Mouse (Mus musculus) B cell, adult (primary cell): ENCODE measurements around the gene Olfr1380. TPM values are rescaled to one million over a fixed set of nuclear protein-coding genes. Genes with fewer than 3 reads are reported as not detected.

Experiments
- total RNA-seq: library from RNA; stranded (reverse); gene quantifications from 4 replicates; pipeline ENCODE4 v1.2.4, GENCODE M21; 2023; ENCODE audit not compliant: inconsistent age

Olfr1380 gene
- not detected in 4 replicates for total RNA-seq

GRCm38 (mm10) chr11:49556578-49556977 lies at the start of gene Olfr1380:
TSS of gene Olfr1380 (plus strand) at chr11:49556878.

DNA sequence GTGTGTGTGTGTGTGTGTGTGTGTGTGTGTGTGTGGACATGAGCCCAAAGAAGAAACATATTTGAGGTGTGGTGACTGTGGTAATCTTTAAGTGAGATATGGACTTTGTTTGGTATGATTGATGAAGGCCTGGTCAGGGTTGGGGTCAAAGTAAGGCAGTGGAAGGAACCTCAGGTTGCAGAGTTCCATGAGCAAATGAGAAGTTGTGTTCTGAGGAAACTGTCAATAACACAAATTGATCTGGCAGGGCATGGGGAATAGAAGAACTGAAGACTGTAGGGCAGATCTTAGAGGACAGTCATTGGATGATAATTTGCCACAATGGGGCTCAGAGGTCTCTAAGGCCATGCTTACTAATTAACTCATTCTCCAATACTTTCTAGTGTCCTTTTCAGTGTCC lies 37.3 kb upstream of the Olfr1380 start, which contains the start of gene Olfr1383:
TSS of gene Olfr1383 (plus strand) at position 301 of the 400 bp plus-strand sequence.

DNA sequence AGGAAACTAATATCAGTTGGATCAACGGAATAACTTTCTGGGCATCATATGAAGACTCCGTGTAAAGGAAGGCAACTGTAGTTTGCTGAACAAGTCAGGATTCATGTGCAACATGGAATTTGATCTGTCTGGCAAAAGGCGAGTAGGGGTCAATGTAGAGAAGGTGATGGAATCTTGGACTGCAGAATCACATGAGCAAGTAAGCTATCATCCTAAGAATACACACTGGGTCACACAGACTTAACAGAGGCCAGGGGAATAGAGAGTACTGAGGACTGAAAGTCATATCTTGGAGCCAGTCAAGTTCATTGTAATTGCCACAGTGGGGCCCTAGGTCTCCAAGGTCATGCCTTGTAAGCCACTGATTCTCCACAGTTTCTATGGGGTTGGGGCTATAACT lies 28.7 kb upstream of the Olfr1380 start, which contains the start of gene Olfr1382:
TSS of gene Olfr1382 (plus strand) at position 301 of the 400 bp plus-strand sequence.

DNA sequence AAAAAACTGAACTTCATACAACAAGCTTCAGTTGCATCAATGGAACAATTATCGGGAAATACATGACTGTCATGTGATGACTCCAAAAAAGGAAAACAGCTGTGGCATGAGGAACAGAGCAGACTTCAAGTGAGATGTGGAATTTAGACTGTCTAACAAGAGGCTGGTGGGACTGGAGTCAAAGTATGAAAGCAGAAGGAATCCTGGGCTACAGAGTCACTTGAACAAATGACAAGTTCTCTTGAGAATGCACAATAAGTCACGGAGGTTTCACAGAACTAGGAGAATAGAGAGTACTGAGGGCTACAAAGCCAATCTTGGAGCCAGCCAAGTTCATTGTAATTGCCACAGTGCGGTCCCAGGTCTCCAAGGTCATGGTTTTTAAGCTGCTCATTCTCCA lies 13.5 kb upstream of the Olfr1380 start, which contains the start of gene Olfr1381:
TSS of gene Olfr1381 (plus strand) at position 301 of the 400 bp plus-strand sequence.

GRCm38 (mm10) chr11:49608938-49609867 lies 52.5 kb downstream of the Olfr1380 start, which contains the start of gene Flt4:
TSS of gene Flt4 (plus strand) at chr11:49609263.

Other genes starting within 250 kb of the Olfr1380 start
- gene Olfr1391, start 234.1 kb upstream of the Olfr1380 start, total RNA-seq, result not detected in 4 replicates
- gene Olfr1390, start 221.7 kb upstream of the Olfr1380 start, total RNA-seq, result not detected in 4 replicates
- gene Olfr1389, start 133.8 kb upstream of the Olfr1380 start, total RNA-seq, result not detected in 4 replicates
- 0.33 to 0.78 TPM (median 0.70 TPM) in 4 replicates for gene Olfr1388, start 120.3 kb upstream of the Olfr1380 start, total RNA-seq
- not detected in 4 replicates for gene Olfr1387, start 101.5 kb upstream of the Olfr1380 start, total RNA-seq
- not detected in 4 replicates for gene Olfr1386, start 91.8 kb upstream of the Olfr1380 start, total RNA-seq
- gene Olfr1385, start 67.8 kb upstream of the Olfr1380 start, total RNA-seq, result 0.27 TPM in 1 of 4 replicates, not detected in the others
- gene Olfr1384, start 50.2 kb upstream of the Olfr1380 start, total RNA-seq, result not detected in 4 replicates
- not detected in 4 replicates for gene Olfr1383, start 37.2 kb upstream of the Olfr1380 start, total RNA-seq
- gene Olfr1382, start 28.6 kb upstream of the Olfr1380 start, total RNA-seq, result not detected in 4 replicates
- gene Olfr1381, start 13.4 kb upstream of the Olfr1380 start, total RNA-seq, result not detected in 4 replicates
- not detected in 4 replicates for gene Flt4, start 52.4 kb downstream of the Olfr1380 start, total RNA-seq
- not detected in 4 replicates for gene Scgb3a1, start 106.7 kb downstream of the Olfr1380 start, total RNA-seq
- gene Cnot6, start 155.8 kb downstream of the Olfr1380 start, total RNA-seq, result 67.5 to 74.4 TPM (median 73.1 TPM) in 4 replicates
- gene Gfpt2, start 237.3 kb downstream of the Olfr1380 start, total RNA-seq, result 0.16 to 0.54 TPM in 2 of 4 replicates, not detected in the others